Mouse (Mus musculus) forebrain, embryonic 10.5 days (tissue): ENCODE measurements around the gene Zmynd8. TPM values are rescaled to one million over a fixed set of nuclear protein-coding genes. Genes with fewer than 3 reads are reported as not detected.

Experiments
- DNase-seq: peaks from one replicate; pipeline ENCODE4 v3.0.0-alpha.2; 2017; ENCODE audit warnings: low spot score; ENCODE audit errors: extremely low spot score
- H3K27ac ChIP-seq: fragments of 300-500 bp; sonication (generic); 2 replicates; pipeline ENCODE4 v1.5.1; 2016; ENCODE audit warnings: mild to moderate bottlenecking
- H3K27me3 ChIP-seq: fragments of 300-500 bp; sonication (generic); 2 replicates; pipeline ENCODE4 v1.6.1; 2016; ENCODE audit warnings: mild to moderate bottlenecking; ENCODE audit not compliant: poor library complexity, severe bottlenecking
- H3K36me3 ChIP-seq: fragments of 300-500 bp; sonication (generic); replicated peaks from 2 replicates; pipeline ENCODE4 v1.6.1; 2016; ENCODE audit warnings: mild to moderate bottlenecking, moderate library complexity
- H3K4me1 ChIP-seq: fragments of 300-500 bp; sonication (generic); 2 replicates; pipeline ENCODE4 v1.6.1; 2016
- H3K4me3 ChIP-seq: fragments of 300-500 bp; sonication (generic); 2 replicates; pipeline ENCODE4 v1.5.1; 2016; ENCODE audit warnings: mild to moderate bottlenecking, moderate library complexity
- H3K9me3 ChIP-seq: fragments of 300-500 bp; sonication (generic); 2 replicates; pipeline ENCODE4 v1.6.1; 2016; ENCODE audit warnings: mild to moderate bottlenecking, moderate library complexity
- WGBS: fragments of 180-500 bp; shearing (Covaris S2); methylation state at CpG from one replicate; pipeline ENCODE4 v1.1.7; 2016; 5-methylcytosine and 5-hydroxymethylcytosine counted together
- polyA plus RNA-seq: library from polyadenylated mRNA; unstranded; fragments of >200 nt; fragmentation: Nextera tagmentation; extraction: Ambion mirVana; gene quantifications from 2 replicates; pipeline ENCODE4 v1.2.1, GENCODE M21; 2016

The Zmynd8 gene
- polyA plus RNA-seq, 1 experiment from 2014 or later = 60.2 TPM

GRCm38 (mm10) chr2:165922047-165922728, 23.4 kb upstream of the Zmynd8 start:
- DNase-seq = no peak
- WGBS = 69% methylated on average over 13 of the region's 13 CpGs
- H3K27ac ChIP-seq = no peak overlapping the region
- H3K9me3 ChIP-seq = no peaks in the 10 kb centered on the region; the same call in 1 of the 2 replicates
- H3K4me1 ChIP-seq = peaks cover 22% of the 10 kb centered on the region
- H3K36me3 ChIP-seq = no peaks in the 10 kb centered on the region
- H3K27me3 ChIP-seq = no peaks in the 10 kb centered on the region
- H3K4me3 ChIP-seq = no peak overlapping the region

- Histone ChIP-seq H3K27me3 (no peaks in the 10 kb centered on the region), H3K4me3 (no peak overlapping the region), H3K27ac (no peak overlapping the region), H3K36me3 (no peaks in the 10 kb centered on the region), H3K4me1 (peaks cover 10% of the 10 kb centered on the region; the same call in 1 of the 2 replicates), H3K9me3 (no peaks in the 10 kb centered on the region)
- DNase-seq = peak; percentile 89
- 30% methylated on average over 11 of the region's 11 CpGs for WGBS
Measured at GRCm38 (mm10) chr2:165914298-165914697, 15.5 kb upstream of the Zmynd8 start.

GRCm38 (mm10) chr2:165913073-165913472, 14.3 kb upstream of the Zmynd8 start:
- WGBS = 79% methylated on average over 7 of the region's 7 CpGs

GRCm38 (mm10) chr2:165909731-165910130, 10.9 kb upstream of the Zmynd8 start:
- no peaks in the 10 kb centered on the region for H3K27me3 ChIP-seq
- no peak for DNase-seq
- H3K9me3 ChIP-seq = no peaks in the 10 kb centered on the region
- peaks cover 38% of the 10 kb centered on the region for H3K4me1 ChIP-seq
- H3K27ac ChIP-seq = no peak overlapping the region
- H3K4me3 ChIP-seq = no peak overlapping the region
- H3K36me3 ChIP-seq = no peaks in the 10 kb centered on the region

More at GRCm38 (mm10) chr2:165913073-165913472, 14.3 kb upstream of the Zmynd8 start:
- H3K4me3 ChIP-seq = no peak overlapping the region
- no peak for DNase-seq
- peaks cover 10% of the 10 kb centered on the region; the same call in 1 of the 2 replicates for H3K4me1 ChIP-seq
- H3K27me3 ChIP-seq = no peaks in the 10 kb centered on the region
- no peaks in the 10 kb centered on the region for H3K9me3 ChIP-seq
- no peaks in the 10 kb centered on the region for H3K36me3 ChIP-seq
- no peak overlapping the region for H3K27ac ChIP-seq

GRCm38 (mm10) chr2:165907199-165907598, 8.4 kb upstream of the Zmynd8 start:
- Histone ChIP-seq H3K4me1 (peaks cover 31% of the 10 kb centered on the region), H3K4me3 (no peak overlapping the region), H3K36me3 (no peaks in the 10 kb centered on the region), H3K27me3 (no peaks in the 10 kb centered on the region), H3K9me3 (no peaks in the 10 kb centered on the region), H3K27ac (peak overlapping the region; percentile 73; the same call in 1 of the 2 replicates)
- DNase-seq = no peak
- 64% methylated on average over 8 of the region's 8 CpGs for WGBS

GRCm38 (mm10) chr2:165906332-165906945, 7.6 kb upstream of the Zmynd8 start:
- no peaks in the 10 kb centered on the region for H3K9me3 ChIP-seq
- DNase-seq = no peak
- no peaks in the 10 kb centered on the region for H3K36me3 ChIP-seq
- 39% methylated on average over 15 of the region's 15 CpGs for WGBS
- peaks cover 31% of the 10 kb centered on the region for H3K4me1 ChIP-seq
- peak overlapping the region; percentile 73 for H3K27ac ChIP-seq
- no peaks in the 10 kb centered on the region for H3K27me3 ChIP-seq
- H3K4me3 ChIP-seq = no peak overlapping the region

- DNase-seq = no peak
- WGBS = 32% methylated on average over 3 of the region's 3 CpGs
- peak overlapping the region; percentile 89 for H3K27ac ChIP-seq
Measured at GRCm38 (mm10) chr2:165901127-165901384, 2.2 kb upstream of the Zmynd8 start.

GRCm38 (mm10) chr2:165900351-165901126, 1.7 kb upstream of the Zmynd8 start:
- H3K4me3 ChIP-seq = peak overlapping the region; percentile 30
- no peaks in the 10 kb centered on the region for H3K9me3 ChIP-seq
- WGBS = 10% methylated on average over 23 of the region's 23 CpGs
- peak overlapping the region; percentile 89 for H3K27ac ChIP-seq
- H3K36me3 ChIP-seq = no peaks in the 10 kb centered on the region
- no peaks in the 10 kb centered on the region for H3K27me3 ChIP-seq
- H3K4me1 ChIP-seq = peaks cover 62% of the 10 kb centered on the region
- DNase-seq = no peak

More at GRCm38 (mm10) chr2:165901127-165901384, 2.2 kb upstream of the Zmynd8 start:
- H3K9me3 ChIP-seq = no peaks in the 10 kb centered on the region
- peak overlapping the region; percentile 30; the same call in 1 of the 2 replicates for H3K4me3 ChIP-seq
- H3K36me3 ChIP-seq = no peaks in the 10 kb centered on the region
- H3K4me1 ChIP-seq = peaks cover 62% of the 10 kb centered on the region
- H3K27me3 ChIP-seq = no peaks in the 10 kb centered on the region

GRCm38 (mm10) chr2:165899923-165900322, 1.1 kb upstream of the Zmynd8 start:
- H3K9me3 ChIP-seq = no peaks in the 10 kb centered on the region
- no peak for DNase-seq
- peak overlapping the region; percentile 30 for H3K4me3 ChIP-seq
- WGBS = 22% methylated on average over 3 of the region's 3 CpGs
- peak overlapping the region; percentile 89 for H3K27ac ChIP-seq
- peaks cover 64% of the 10 kb centered on the region for H3K4me1 ChIP-seq
- no peaks in the 10 kb centered on the region for H3K27me3 ChIP-seq
- no peaks in the 10 kb centered on the region for H3K36me3 ChIP-seq

- H3K4me3 ChIP-seq = no peak overlapping the region
- no peaks in the 10 kb centered on the region for H3K27me3 ChIP-seq
- WGBS = 31% methylated on average over 6 of the region's 6 CpGs
- H3K36me3 ChIP-seq = no peaks in the 10 kb centered on the region
- peak overlapping the region; percentile 89 for H3K27ac ChIP-seq
- H3K4me1 ChIP-seq = peaks cover 63% of the 10 kb centered on the region
- H3K9me3 ChIP-seq = no peaks in the 10 kb centered on the region
- DNase-seq = no peak
Measured at GRCm38 (mm10) chr2:165899474-165899873, 658 bp upstream of the Zmynd8 start.

- no peaks in the 10 kb centered on the region for H3K36me3 ChIP-seq
- 76% methylated on average over 13 of the region's 13 CpGs for WGBS
- no peaks in the 10 kb centered on the region for H3K9me3 ChIP-seq
- no peak overlapping the region for H3K4me3 ChIP-seq
- H3K27ac ChIP-seq = peak overlapping the region; percentile 32
- peaks cover 66% of the 10 kb centered on the region for H3K4me1 ChIP-seq
- H3K27me3 ChIP-seq = no peaks in the 10 kb centered on the region
- DNase-seq = no peak
Measured at GRCm38 (mm10) chr2:165896171-165896570, 2.6 kb downstream of the Zmynd8 start.

GRCm38 (mm10) chr2:165895687-165896086, 3.1 kb downstream of the Zmynd8 start:
- DNase-seq = no peak
- H3K4me3 ChIP-seq = no peak overlapping the region
- peak overlapping the region; percentile 32 for H3K27ac ChIP-seq
- WGBS = 84% methylated on average over 4 of the region's 4 CpGs
- no peaks in the 10 kb centered on the region for H3K9me3 ChIP-seq
- peaks cover 64% of the 10 kb centered on the region for H3K4me1 ChIP-seq
- no peaks in the 10 kb centered on the region for H3K27me3 ChIP-seq
- no peaks in the 10 kb centered on the region for H3K36me3 ChIP-seq

- peaks cover 64% of the 10 kb centered on the region for H3K4me1 ChIP-seq
- 0 out of 2 replicates have a peak overlapping the region, but pooled peaks have one; percentile 65 for H3K27ac ChIP-seq
- no peak for DNase-seq
Measured at GRCm38 (mm10) chr2:165894533-165894932, 4.3 kb downstream of the Zmynd8 start.

More at GRCm38 (mm10) chr2:165894533-165894932, 4.3 kb downstream of the Zmynd8 start:
- 61% methylated on average over 3 of the region's 4 CpGs for WGBS
- Histone ChIP-seq H3K27me3 (no peaks in the 10 kb centered on the region), H3K9me3 (no peaks in the 10 kb centered on the region), H3K36me3 (no peaks in the 10 kb centered on the region), H3K4me3 (no peak overlapping the region)
